Mouse (Mus musculus): ENCODE measurements around the gene Lemd1.

The Lemd1 gene

DNA sequence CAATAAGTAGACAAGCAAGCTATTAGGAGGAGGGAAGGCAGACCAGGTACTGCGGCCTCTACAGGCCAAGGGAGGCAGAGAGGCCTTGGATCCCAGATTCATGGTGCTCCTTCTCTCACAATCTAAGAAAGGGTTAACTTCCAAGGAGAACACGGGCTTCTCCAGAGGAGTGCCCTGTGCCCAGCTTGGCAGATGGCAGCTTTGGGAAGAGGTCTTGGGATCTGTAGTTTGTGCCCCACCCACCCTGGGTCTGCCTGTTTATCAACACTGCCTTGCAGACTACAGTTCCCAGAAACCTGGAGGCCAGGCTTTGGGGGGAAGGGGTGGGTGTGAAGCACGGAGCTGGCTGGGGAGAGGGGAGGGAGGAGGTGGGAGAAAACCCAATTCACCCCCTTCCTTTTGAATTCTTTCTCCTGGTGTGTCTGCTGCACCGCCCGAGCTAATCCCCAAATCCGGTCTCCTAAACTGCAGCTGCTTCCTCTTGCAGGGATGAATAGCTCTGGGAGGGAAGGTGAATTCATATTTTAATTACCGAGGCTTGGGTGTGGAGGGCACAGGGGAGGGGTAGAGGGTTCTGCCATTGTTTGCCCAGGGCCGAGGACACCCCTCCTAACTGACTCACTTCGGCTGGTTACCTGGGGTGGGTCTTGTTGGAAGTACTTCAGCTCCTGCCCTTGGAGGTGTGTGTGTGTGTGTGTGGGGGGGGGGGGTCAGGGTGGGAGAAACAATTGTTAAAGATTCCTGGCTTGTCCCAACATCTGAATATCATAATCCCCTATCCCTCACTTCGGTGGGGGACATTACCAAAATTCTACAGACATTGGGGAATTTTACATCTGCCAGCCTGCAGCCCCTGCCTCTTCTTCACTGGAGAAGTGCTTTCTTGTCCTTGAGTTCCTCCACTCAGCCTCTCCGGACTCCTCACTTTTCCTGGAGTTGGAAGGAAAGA is 9.6 kb downstream of the Lemd1 start:
- peak; percentile 65 for DNase-seq (ENCODE audit: extremely low spot score)

DNA sequence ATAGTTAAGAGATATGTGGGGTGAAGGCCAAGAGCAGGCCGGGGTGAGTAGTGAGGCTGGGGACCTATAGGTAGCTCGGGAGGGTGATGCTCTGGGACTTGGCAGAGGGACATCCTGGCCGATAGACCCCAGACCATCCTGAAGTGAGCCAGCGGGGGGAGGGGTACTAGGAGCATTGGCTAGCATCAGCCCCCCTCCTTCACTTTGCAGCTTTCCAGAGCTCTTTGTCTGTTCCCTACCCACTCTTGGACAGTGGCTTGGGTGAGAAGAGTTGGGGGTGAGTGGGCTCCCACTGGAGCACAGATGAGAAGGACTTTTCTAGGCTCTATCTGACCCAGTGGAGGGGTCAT is 10.3 kb downstream of the Lemd1 start:
- no peak for DNase-seq (ENCODE audit: extremely low spot score)

DNA sequence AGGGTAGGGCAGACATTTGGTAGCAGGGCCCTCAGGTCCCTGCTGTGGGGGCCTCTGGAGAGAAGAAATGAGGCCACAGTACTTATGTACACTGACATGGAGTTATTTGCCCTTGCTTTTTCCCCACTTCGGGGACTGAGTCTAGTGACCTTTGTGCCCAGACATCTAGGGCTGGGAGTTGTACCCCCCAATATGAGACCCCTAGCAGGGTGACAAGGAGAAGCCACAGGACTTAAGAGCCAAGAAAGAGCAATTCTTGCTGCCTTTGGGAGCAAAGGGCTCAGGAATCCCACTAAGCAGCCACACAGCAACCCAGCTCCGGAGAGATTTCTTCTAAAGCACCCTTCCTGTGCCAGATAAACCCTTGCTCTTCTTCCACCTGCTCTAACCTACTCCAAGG is 10.7 kb downstream of the Lemd1 start:
- no peak for DNase-seq (ENCODE audit: extremely low spot score)

DNA sequence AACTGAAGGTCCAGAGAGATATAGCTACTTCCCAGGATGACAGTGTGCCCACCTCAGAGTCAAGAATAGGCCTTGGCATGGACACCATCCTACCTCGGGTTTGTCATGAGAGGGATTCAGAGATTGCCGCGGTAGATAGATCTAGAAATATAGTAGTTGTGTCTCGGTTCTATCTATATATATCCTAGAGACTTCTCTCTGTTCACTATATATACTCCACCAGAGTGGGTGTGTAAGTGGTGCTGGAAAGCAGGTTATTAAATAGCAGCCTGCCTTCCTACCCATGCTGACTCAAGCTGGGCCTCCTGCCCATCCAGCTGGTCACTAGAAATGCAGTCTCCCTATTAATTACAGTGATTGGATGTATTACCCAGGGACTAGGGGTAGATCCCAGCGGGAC is 11.5 kb downstream of the Lemd1 start:
- DNase-seq (ENCODE audit: extremely low spot score) = no peak

DNA sequence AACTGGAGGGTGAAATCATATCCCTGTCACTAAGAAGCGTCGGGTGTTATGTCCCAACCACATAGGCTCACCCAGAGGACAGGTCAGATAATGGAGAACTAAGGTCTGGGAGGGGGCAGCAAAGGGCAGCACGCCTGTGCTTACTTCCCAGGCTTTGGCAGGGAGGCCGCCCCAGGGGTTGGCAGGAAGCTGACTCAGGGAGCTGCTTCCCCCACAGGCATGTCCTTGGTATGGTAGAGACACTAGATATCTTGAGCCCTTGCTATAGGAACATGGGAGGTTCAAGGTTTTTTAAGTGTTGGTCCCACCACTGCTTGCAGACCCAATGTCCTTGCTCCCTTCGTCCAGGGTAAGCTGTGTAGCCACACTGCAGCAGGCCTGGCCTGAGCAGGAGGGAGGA is 14.7 kb downstream of the Lemd1 start:
- DNase-seq (ENCODE audit: extremely low spot score) = no peak

DNA sequence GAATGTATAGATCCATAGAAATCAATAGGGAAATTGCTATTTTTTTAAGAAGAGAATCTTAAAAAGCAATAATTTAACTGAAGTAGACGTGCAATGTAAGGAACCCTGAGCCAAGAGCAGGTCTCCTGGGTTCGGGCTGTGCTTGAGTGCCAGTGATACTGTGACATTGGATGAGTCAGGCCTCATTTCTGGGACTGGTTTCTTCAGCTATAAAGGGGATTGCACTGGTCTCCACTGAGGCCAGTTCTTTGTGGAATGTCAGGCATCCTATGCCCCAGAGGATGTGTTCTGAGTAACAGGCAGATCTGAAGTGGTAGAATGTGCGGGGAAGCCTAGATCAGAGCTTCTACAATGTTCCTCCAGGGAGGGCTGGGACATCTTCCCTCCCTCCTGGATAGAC is 15.6 kb downstream of the Lemd1 start:
- no peak for DNase-seq (ENCODE audit: extremely low spot score)

DNA sequence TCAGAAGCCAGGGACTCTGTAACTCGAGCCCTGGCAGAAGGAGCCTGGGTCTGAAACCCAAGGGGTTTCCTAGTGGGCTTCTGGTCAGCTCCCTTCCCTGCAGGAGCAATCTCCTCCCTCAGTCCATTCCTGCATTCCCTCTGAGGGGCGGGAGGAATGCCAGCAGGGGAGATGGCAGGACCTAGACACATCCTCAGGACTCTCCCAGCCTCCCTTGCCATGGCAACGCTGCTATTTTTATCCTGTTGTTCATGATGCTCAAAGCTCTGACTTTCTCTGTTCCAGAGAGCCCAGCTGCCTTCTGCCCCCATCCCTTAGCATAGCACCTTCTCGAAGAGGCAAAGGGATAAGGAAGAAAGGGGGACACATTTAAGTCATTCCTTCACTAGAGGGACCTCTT is 16.9 kb downstream of the Lemd1 start:
- DNase-seq (ENCODE audit: extremely low spot score) = no peak

DNA sequence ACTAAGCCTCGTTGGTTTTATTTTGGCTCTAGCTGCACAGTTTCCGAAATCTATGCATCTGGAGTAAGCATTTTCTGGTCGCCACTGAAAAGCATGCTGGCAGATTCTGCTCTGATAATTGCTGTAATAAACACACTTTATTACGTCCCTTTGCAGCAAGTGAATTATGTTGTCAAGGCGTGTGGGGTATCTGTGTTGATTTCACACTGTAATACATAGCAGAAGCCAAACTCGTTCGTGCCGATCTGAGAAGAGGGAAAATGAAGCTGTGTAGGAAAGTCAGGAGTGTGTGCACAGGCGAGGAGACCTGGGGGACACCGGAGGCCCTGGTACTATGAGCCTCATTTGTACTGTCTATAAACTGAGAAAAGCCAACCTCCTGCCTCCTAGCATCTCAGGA is 18.2 kb downstream of the Lemd1 start:
- no peak for DNase-seq (ENCODE audit: extremely low spot score)

DNA sequence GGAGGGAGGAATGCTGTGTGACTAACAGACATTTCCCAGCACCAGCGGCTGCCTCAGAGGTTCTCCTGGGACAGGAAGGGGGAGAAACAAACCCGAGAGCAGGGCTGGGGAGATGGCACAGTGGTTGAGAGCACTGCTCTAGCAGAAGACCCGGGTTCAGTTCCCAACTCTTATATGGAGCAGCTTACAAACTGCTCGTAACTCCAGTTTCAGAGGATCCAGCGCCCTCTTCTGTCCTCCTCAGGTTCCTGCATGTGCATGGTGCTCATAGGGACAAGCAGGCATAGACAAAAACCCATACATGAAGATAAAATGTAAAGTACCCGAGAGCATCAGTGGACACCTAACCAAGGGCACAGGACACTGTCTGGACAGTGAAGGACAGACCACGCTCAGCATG is 19.7 kb downstream of the Lemd1 start:
- DNase-seq (ENCODE audit: extremely low spot score) = peak; percentile 66

DNA sequence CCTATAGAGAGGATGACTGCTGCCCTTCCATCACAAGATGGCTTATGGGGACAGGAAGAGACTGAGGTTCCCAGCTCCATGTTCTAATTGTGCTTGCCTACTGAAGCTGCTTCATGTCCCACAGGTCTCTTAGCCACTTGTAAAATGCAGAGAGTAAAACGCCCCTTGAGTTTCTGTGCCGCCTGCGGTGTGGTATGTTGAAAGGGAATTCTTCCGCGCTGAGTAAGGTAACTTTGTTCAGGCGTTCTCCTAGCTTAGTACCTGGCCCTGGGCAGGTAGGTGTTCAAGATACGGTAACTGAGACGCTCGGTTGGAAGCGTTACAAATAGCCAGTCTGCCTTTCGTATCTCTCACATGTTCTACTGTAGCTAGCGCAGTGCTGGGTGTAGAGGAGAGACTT is 20.4 kb downstream of the Lemd1 start:
- DNase-seq (ENCODE audit: extremely low spot score) = no peak

DNA sequence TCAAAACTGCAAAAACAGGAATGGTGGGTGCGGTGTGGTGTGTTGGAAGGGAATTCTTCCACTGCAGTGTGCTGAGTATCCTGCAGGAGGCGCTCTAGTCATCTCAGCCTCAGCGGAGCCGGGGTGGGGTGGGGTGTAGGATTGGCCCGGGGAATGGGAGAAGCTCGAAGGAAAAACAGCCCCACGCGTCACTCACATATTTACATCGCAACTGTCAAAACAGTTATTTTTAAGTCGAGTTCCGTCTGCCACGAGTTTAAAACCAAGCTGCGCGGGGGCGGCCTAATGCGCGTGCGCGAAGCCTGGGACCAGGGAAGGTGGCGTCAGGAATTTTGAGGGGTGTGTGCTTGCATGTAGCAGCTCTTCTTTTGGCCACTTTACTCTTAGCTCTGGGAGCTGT is 21.0 kb downstream of the Lemd1 start:
- peak; percentile 69 for DNase-seq (ENCODE audit: extremely low spot score)

DNA sequence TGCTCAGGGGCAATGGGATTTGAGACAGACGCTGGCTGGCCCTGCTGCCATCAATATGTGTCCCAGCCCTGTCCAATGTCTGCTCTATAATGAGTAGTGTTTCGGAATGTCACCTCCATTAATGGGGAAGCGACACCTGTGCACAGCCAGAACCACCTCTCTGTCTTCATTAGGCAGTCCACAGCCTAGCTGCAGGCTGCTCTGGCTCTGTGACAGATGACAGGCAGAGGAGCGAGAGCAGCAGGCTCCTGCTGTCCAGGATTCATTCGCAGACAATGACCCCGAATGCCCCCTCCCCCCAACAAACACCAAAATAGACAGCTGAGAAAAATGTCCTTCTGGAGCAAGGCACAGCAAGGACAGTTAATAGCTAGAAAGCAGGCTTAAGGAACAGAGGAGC is 21.8 kb downstream of the Lemd1 start:
- no peak for DNase-seq (ENCODE audit: extremely low spot score)

DNA sequence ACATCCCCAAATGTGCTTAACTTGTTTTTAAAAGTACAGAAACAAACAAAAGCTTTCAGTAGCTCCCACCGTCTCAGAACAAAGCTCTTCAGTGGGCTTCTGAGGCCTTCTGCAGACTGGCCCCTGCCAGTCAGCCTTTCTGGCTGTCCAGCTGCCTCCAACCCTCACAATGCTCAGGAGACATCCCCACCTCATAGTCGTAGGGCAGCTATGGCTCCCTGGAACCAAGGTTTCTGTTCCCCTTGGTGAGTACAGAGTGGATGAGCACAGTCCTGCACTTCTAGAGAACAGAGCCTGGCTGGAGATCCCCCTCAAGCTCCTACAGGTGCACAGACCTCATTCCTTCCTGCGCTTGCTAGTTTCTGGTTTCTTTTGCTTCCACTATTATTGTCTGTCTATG is 25.0 kb downstream of the Lemd1 start:
- no peak for DNase-seq (ENCODE audit: extremely low spot score)

DNA sequence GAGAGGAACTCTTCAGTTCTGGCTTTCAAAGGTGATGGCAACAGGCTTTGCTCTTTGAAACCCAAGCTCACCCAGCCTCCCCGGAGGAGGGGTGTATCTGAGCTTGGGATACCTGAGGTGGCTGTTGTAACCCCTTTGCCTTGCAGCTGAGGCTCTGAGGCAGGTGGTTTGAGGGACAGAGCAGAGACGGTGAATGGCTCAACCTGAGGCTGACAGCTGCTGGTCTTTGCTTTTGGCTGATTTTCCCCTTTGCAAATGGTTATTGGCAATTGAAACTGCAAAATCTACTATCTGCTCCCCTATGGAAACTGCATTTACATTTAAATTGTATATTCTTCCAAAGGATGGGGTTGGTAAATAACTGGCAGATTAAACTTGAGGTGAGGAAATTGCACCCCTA is 30.4 kb downstream of the Lemd1 start:
- no peak for DNase-seq (ENCODE audit: extremely low spot score)

DNA sequence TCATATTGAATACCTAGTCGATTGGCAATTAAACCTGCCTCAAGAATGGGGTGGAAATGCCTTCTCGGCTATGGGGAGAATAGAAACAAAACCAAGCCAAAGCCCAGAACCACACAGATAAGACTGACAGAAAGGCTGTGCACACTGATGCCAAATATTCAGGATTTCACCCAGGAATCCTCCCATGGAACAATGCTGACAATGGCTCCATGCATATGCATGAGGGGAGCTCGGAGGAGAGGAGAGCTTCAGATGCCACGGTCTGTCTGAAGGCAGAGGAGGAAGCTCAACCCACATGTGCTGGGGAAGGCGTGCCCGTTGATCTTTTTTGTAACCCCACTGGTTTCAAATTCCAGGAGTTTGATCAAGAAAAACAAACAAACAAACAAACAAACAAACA is 30.9 kb downstream of the Lemd1 start:
- no peak for DNase-seq (ENCODE audit: extremely low spot score)

DNA sequence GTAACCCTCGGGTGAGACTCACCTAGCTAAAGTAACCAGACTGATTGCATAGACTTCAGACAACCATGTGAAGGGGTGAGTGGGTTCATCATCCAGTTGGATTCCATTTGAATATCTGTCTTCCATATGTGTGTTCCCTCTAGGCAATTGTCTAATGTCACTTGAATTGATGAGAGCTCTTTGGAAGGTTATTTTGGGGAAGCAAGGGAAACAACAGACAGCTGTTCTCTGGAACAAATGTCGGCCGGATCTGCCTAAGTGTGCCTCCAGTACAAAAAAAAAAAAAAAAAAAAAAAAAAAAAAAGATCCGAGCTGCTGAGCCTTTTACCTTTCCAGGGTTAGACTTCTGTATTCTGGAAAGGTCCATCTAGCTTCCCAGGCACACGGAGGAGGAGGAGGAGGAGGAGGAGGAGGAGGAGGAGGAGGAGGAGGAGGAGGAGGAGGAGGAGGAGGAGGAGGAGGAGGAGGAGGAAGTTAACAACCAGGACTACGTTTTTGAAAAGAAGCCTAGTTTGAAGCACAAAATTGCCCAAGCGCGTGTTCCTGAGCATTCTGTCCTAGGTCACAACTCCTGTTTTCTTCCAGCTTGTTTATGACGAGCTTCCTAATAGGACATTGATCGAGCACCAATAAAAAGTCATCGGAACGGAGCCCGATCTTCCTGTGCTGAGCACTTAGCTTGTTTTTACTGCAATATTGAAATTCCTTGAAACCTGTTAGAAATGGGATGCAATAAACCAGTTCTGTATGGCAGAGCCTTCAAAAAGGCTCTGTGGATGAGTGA is 35.3 kb downstream of the Lemd1 start:
- no peak for DNase-seq (ENCODE audit: extremely low spot score)

DNA sequence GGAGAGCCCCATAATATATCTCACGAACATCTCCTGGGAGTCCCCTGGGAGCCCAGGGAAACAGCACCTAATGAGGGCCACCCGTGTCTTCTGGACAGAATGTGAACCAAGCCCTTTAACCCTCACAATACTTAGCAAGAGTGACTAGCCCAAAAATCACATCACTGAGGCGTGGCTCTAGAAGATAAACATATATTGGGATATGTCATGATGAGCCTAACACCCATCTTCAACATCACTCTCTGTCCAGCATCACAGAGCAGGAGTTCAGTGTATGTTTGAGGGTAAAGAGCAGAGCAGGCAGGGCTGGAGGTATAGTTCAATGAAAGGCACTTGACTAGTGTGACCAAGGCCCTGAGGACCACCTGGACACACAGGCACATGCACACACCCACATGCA is 38.4 kb downstream of the Lemd1 start, which contains the start of gene Gm10188:
Gene Gm10188 (minus strand): TSS at position 101 of the 400 bp plus-strand sequence.
- no peak for DNase-seq (ENCODE audit: extremely low spot score)

DNA sequence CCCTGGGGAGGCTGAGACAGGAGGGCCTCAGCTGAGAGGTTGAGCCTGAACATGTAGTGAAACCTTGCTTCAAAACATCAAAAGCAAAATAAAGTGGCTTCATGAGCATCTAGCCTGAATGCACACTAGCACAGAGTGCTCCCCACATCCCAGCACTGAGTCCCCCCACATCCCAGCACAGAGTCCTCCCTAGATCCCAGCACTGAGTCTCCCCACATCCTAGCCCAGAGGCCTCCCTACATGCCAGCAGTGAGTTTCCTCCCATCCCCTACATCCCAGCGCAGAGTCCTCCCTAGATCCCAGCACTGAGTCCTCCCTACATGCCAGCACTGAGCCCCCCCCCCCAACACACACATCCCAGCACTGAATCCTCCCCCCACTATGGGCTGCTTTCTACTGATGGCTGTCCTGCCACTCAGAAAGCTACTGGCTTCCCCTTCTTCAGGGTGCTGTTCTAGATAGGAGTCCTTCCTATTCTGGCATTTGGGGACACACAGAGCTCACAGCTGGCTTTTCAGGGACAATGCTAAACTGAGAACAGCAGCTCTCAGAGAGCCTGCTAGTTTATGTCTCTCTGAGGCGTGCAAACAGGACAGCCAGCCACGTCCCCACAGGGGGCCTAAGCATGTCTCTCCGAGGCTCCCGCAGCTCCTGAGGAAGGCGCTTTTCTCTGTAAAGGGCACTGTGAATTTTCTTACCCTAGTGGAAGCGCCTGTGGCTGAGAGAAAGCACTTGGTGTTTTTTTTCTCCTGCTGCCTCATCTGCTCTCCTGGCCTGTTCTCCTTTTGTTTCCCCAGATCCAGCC is 40.4 kb downstream of the Lemd1 start:
- DNase-seq (ENCODE audit: extremely low spot score) = no peak

DNA sequence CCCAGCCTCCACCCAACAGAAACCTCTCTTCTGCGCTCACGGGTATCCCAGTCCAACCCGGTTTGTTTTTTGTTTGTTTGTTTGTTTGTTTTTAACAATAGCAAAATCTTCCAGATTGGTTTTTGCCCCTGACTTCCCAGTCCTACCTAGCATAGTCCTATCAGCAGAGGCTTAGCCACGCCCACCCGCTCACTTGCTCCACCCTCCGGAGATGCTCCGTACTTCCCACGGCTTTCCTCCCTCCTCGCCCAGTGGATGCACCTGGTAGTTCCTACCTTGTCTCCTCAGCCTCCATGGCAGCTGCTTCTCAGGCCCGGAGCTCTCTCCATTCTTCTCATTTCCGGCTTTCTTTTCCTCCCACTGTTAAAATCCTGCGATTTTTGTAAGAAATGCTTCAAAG is 42.3 kb downstream of the Lemd1 start:
- DNase-seq (ENCODE audit: extremely low spot score) = peak; percentile 54

DNA sequence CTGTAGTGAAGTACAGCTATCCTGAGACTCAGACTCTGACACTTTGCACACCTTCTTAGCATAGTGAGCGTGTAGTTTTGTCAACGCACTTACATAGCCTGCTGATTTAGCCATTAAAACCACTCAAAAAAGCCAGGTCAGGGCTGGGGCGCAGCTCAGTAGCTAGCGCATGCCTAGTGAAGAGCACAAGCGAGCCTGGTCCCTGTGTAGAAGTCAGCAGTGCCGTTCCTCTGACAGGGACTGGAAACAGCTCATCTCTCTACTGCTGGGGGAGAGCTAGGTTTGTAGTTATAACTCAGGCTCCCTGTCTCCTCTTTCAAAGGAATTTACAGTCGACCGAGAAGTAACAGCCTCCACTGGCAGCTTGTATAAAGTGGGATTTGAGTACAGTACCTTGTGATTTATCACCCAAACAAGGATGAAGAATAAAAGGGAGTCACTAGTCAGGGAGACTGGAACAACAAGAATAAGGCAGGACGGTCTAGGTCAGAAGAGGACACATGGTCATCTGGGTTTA is 43.6 kb downstream of the Lemd1 start:
- no peak for DNase-seq (ENCODE audit: extremely low spot score)

DNA sequence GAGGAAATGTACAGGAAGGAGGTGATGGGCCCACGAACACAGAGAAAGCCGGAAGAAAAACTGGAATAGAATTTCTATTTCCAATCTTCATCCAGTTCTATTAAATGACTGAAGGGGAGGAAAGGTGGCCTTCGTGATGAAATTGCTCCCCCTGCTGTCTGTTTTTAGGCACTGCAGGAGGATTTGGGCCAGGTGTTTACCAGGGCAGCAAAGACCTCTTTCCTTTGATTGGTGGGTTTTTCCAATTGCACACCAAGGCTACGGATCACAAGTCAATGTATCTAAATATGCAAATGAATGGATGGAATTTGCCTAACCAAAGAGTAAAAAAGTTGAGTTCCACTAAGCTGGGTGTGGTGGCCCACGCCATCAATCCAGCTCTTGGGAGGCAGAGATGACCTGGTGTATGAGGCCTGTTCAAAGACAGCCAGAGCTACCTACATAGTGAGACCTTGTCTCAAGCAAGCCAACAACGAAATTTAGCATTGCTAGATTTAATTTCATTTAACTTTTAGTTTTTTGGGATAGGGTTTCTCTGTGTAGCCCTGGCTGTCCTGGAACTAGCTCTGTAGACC is 46.4 kb downstream of the Lemd1 start:
- peak; percentile 53 for DNase-seq (ENCODE audit: extremely low spot score)

DNA sequence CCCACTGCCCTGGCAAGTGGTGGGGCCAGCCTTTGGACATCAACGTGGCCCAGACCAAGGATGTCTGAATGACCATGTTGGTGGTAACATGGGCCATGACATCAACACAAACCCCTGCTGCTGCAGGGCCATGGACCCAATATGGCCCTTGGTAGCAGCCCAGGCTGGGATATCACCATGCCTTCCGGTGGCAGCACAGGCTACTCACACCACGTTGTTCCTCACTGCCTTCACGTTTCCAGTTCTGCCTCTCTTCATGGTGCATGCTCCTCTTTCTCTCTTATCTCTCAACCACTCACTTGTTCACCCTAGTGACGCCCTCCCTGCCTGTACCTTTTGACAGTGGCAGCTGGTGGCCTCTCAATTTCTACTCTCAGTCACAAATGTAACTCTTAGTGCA is 53.8 kb downstream of the Lemd1 start:
- DNase-seq (ENCODE audit: extremely low spot score) = no peak

All from embryo, embryonic 9.5 days (tissue).